Mouse (Mus musculus): ENCODE data around the gene Ccdc9b.

DNA sequence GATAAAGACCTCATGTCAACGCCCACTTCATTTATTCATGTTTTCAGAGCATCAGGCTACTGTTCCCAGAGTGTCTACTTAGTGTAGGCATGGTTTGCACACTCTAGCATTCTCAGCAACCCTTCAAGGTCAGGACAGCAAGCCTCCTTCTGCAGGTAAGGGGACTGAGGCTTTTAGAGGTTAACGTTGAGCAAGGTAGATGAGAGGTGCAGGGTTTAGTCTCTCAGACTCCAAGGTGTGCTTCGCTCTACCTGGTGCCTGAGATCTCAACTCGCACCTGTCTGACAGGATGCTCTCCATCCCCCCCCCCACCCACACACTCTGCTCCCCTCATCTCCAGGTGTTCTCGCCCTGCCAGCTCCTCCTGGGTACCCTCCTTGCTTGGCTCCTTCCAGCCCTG is 8.3 kb downstream of the Ccdc9b start:
- no peak for TF ChIP-seq GATA1 (IDR thresholded peaks at IDR 0.05; ENCODE audit: borderline replicate concordance, low read length)
- TF ChIP-seq FLI1 (IDR thresholded peaks at IDR 0.05; ENCODE audit: low read length) = no peak

Data from megakaryocyte, embryonic 14.5 days (primary cell).